Comparison of ENCODE assay signal across 32 mouse cellular contexts in genomic region chr12:32183584-32183983, GRCm38 (mm10). TPM values are rescaled to one million over a fixed set of nuclear protein-coding genes. Genes with fewer than 3 reads are reported as not detected.
"Had no signal": no experiment of that assay in that cellular context is flagged by ENCODE, and none has a peak within 500 bp of the region (broad histone marks: within the 10 kb centered on the region; RNA-seq: fewer than 3 reads in every experiment).

No protein-coding gene starts in this region.

- H3K9ac ChIP-seq: limb, embryonic 12.5 days; limb, embryonic 13.5 days; limb, embryonic 15.5 days; liver, embryonic 12.5 days; liver, embryonic 13.5 days; liver, embryonic 14.5 days; liver, embryonic 15.5 days; liver, postnatal 0 days; lung, embryonic 14.5 days; lung, embryonic 15.5 days; midbrain, embryonic 12.5 days; midbrain, embryonic 13.5 days; midbrain, embryonic 15.5 days; neural tube, embryonic 12.5 days; neural tube, embryonic 13.5 days had no signal

- H3K9me3 ChIP-seq: limb, embryonic 10.5 days; limb, embryonic 12.5 days; limb, embryonic 13.5 days; limb, embryonic 15.5 days; liver, embryonic 12.5 days; liver, embryonic 13.5 days; liver, embryonic 15.5 days; lung, embryonic 15.5 days; megakaryocyte, embryonic 14.5 days; midbrain, embryonic 10.5 days; midbrain, embryonic 12.5 days; midbrain, embryonic 13.5 days; midbrain, embryonic 15.5 days; neural tube, embryonic 12.5 days; neural tube, embryonic 13.5 days had no signal

- DNase-seq: left cerebral cortex, postnatal 4 days; liver; liver, embryonic 13.5 days; liver, postnatal 0 days; lung, adult 18-20 months; lung, adult 2 months; lung, embryonic 14.5 days; lung, postnatal 10 days; lung, postnatal 14 days; lung, postnatal 36 days; lung, postnatal 4 days had no signal

- ATAC-seq: liver, embryonic 12.5 days; liver, postnatal 0 days; lung, postnatal 0 days; midbrain, embryonic 13.5 days; midbrain, embryonic 15.5 days; midbrain, embryonic 16.5 days had no signal

- H3K36me3 ChIP-seq: limb, embryonic 10.5 days; limb, embryonic 12.5 days; limb, embryonic 13.5 days; limb, embryonic 15.5 days; liver, embryonic 12.5 days; liver, embryonic 13.5 days; liver, embryonic 15.5 days; lung, embryonic 15.5 days; midbrain, embryonic 10.5 days; midbrain, embryonic 12.5 days; midbrain, embryonic 13.5 days; midbrain, embryonic 15.5 days; neural tube, embryonic 12.5 days; neural tube, embryonic 13.5 days had no signal

- H3K4me3 ChIP-seq: limb, embryonic 10.5 days; limb, embryonic 12.5 days; limb, embryonic 13.5 days; limb, embryonic 15.5 days; liver, embryonic 12.5 days; liver, embryonic 13.5 days; liver, embryonic 15.5 days; lung, embryonic 15.5 days; megakaryocyte, embryonic 14.5 days; midbrain, embryonic 10.5 days; midbrain, embryonic 12.5 days; midbrain, embryonic 13.5 days; midbrain, embryonic 15.5 days; myocyte; neural tube, embryonic 12.5 days; neural tube, embryonic 13.5 days had no signal

- H3K4me1 ChIP-seq: limb, embryonic 13.5 days; limb, embryonic 15.5 days; lung, embryonic 15.5 days; midbrain, embryonic 12.5 days; midbrain, embryonic 13.5 days; midbrain, embryonic 15.5 days; neural tube, embryonic 12.5 days; neural tube, embryonic 13.5 days had no signal

- H3K27me3 ChIP-seq: limb, embryonic 15.5 days; liver, embryonic 12.5 days; liver, embryonic 13.5 days; liver, embryonic 15.5 days; lung, embryonic 15.5 days; megakaryocyte, embryonic 14.5 days; midbrain, embryonic 12.5 days; midbrain, embryonic 13.5 days; midbrain, embryonic 15.5 days; neural tube, embryonic 12.5 days; neural tube, embryonic 13.5 days had no signal

- H3K4me2 ChIP-seq: limb, embryonic 12.5 days; limb, embryonic 13.5 days; limb, embryonic 15.5 days; liver, embryonic 11.5 days; liver, embryonic 12.5 days; liver, embryonic 13.5 days; liver, embryonic 15.5 days; lung, embryonic 14.5 days; lung, embryonic 15.5 days; midbrain, embryonic 11.5 days; midbrain, embryonic 12.5 days; midbrain, embryonic 13.5 days; midbrain, embryonic 15.5 days; neural tube, embryonic 12.5 days; neural tube, embryonic 13.5 days had no signal

- H3K27ac ChIP-seq: limb, embryonic 10.5 days; limb, embryonic 12.5 days; limb, embryonic 13.5 days; limb, embryonic 15.5 days; liver, embryonic 12.5 days; liver, embryonic 13.5 days; liver, embryonic 14.5 days; liver, embryonic 15.5 days; lung, embryonic 15.5 days; macrophage; midbrain, embryonic 10.5 days; midbrain, embryonic 12.5 days; midbrain, embryonic 13.5 days; midbrain, embryonic 15.5 days; neural tube, embryonic 12.5 days; neural tube, embryonic 13.5 days had no signal

RNA-seq across cellular contexts. Expression of gene Pik3cg, which starts 24.9 kb away (rescaled TPM):
- polyA plus RNA-seq: myocyte had no signal
